Mouse (Mus musculus): ENCODE data around the gene Arhgdib. TPM values are rescaled to one million over a fixed set of nuclear protein-coding genes. Genes with fewer than 3 reads are reported as not detected.

Gene Arhgdib
- polyA plus RNA-seq, 1 experiment from 2014 or later: 118 TPM

DNA sequence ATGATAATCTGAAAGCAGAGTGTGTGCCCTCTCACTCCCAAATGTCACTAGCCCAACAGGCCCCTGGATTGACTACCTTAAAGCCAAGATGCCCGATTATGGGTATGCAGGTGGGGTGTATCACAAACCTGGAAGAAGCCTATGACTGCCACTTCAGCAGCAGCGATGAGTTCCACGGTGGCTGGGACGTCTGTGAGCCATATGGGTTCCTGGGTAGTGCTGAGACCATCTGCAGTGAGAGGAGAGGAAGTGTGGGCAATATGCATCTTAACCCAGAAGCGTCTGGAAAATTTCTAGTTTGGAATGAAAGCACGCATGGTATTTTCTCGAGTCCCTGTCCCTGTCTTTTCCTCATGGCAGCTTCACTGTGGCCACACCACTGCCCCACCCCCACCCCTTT, 20.1 kb downstream of the Arhgdib start:
- 0 out of 2 replicates have a peak, but pooled peaks cover 4% of the 10 kb centered on the region for H3K36me3 ChIP-seq (ENCODE audit: control insufficient read depth, insufficient read depth, low read length)
- H3K4me3 ChIP-seq (ENCODE audit: low read depth, low read length): no peak overlapping the region
- DNase-seq (ENCODE audit: low spot score): no peak
- ATAC-seq (ENCODE audit: low read depth): no peak
- H3K9ac ChIP-seq (ENCODE audit: low read depth, low read length): no peak overlapping the region
- H3K4me1 ChIP-seq (ENCODE audit: control insufficient read depth, insufficient read depth, low read length): no peaks in the 10 kb centered on the region; the same call in 1 of the 2 replicates
- no peak overlapping the region for H3K4me2 ChIP-seq (ENCODE audit: low read depth, low read length)
- no peak overlapping the region for H3K27ac ChIP-seq (replicated peaks; ENCODE audit: low read depth, low read length)
- no peaks in the 10 kb centered on the region for H3K27me3 ChIP-seq (replicated peaks; ENCODE audit: control insufficient read depth, insufficient read depth, low read length)
- WGBS: 70% methylated on average over 7 of the region's 7 CpGs
- H3K9me3 ChIP-seq (ENCODE audit: control insufficient read depth, low read length): no peaks in the 10 kb centered on the region

DNA sequence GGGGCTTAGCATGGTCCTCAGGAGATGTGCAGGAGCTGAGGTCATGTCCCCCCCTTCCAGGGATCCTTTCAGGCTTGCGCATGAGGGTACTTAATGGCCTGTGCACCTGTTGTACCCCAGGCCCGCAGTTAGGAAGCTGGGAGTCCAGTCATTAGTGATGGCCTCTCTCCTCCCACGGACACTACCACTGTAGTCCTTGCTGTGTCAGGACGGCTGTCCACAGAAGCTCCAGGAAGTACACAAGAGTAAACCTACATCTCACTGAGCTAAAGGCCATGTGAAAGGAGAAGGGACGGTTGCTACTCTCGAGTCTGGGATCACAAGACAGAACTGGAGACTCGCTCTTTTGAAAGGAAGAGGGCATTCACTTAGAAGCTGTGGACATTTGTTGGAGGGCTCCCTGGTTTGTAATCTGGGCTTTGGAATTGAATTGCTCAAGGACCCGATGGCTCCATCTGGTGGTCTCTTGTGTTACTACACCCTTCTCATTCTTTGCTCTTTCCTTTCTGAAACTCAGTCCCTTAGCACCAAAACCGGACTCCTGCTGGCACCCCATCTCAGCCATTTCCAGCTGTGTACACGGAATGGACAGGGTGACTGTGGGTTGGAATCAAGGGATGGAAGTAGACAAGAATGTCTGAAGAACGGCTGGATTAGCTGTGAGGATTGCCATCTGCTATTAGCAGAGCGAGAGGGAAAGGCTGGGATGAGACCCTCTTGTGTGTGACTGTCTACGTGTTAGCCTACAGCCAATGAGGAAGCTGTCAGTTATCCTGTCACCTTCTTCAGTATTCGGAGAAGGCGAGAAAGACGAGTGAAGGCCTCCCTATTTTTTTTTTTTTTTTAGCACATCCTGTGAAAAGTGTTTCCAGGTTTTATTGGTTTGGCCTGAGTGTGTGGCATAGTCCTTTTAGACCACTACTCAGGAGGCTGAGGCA, 21.1 kb downstream of the Arhgdib start:
- H3K9ac ChIP-seq (ENCODE audit: low read depth, low read length): no peak overlapping the region
- H3K9me3 ChIP-seq (ENCODE audit: control insufficient read depth, low read length): no peaks in the 10 kb centered on the region
- peak; percentile 84 for DNase-seq (ENCODE audit: low spot score)
- no peak overlapping the region for H3K4me2 ChIP-seq (ENCODE audit: low read depth, low read length)
- H3K27ac ChIP-seq (replicated peaks; ENCODE audit: low read depth, low read length): no peak overlapping the region
- H3K27me3 ChIP-seq (replicated peaks; ENCODE audit: control insufficient read depth, insufficient read depth, low read length): no peaks in the 10 kb centered on the region
- WGBS: 44% methylated on average over 16 of the region's 16 CpGs
- no peak overlapping the region for H3K4me3 ChIP-seq (ENCODE audit: low read depth, low read length)
- no peaks in the 10 kb centered on the region; the same call in 1 of the 2 replicates for H3K4me1 ChIP-seq (ENCODE audit: control insufficient read depth, insufficient read depth, low read length)
- ATAC-seq (ENCODE audit: low read depth): peak; percentile 39; the same call in 1 of the 2 replicates
- 0 out of 2 replicates have a peak, but pooled peaks cover 4% of the 10 kb centered on the region for H3K36me3 ChIP-seq (ENCODE audit: control insufficient read depth, insufficient read depth, low read length)

DNA sequence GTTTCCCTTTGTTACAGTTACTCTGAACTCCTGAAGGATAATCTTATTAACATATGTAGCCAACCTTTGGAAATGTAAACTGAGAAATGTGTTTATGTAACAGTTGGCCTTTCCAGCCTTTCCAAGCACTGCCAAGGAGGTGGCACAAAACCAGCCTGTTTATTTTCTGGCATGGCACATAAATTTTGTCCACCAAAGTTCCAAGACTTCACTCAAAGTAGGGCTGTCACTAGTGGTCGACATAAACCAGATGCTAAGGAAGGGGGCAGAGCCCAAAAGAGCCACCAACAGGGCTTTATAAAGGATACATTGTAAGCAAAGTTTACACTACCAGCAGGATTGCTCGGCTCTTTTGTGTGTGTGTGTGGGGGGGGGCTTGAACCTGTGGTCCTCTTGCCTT, 23.8 kb downstream of the Arhgdib start:
- Histone ChIP-seq H3K27me3 (replicated peaks; ENCODE audit: control insufficient read depth, insufficient read depth, low read length) (no peaks in the 10 kb centered on the region), H3K4me3 (ENCODE audit: low read depth, low read length) (no peak overlapping the region), H3K9me3 (ENCODE audit: control insufficient read depth, low read length) (no peaks in the 10 kb centered on the region), H3K27ac (replicated peaks; ENCODE audit: low read depth, low read length) (peak overlapping the region; percentile 1; the same call in 1 of the 2 replicates), H3K9ac (ENCODE audit: low read depth, low read length) (no peak overlapping the region), H3K36me3 (ENCODE audit: control insufficient read depth, insufficient read depth, low read length) (no peaks in the 10 kb centered on the region), H3K4me1 (ENCODE audit: control insufficient read depth, insufficient read depth, low read length) (peaks cover 5% of the 10 kb centered on the region), H3K4me2 (ENCODE audit: low read depth, low read length) (no peak overlapping the region)
- no peak for DNase-seq (ENCODE audit: low spot score)
- 16% methylated on average over 2 of the region's 2 CpGs for WGBS
- ATAC-seq (ENCODE audit: low read depth): no peak

DNA sequence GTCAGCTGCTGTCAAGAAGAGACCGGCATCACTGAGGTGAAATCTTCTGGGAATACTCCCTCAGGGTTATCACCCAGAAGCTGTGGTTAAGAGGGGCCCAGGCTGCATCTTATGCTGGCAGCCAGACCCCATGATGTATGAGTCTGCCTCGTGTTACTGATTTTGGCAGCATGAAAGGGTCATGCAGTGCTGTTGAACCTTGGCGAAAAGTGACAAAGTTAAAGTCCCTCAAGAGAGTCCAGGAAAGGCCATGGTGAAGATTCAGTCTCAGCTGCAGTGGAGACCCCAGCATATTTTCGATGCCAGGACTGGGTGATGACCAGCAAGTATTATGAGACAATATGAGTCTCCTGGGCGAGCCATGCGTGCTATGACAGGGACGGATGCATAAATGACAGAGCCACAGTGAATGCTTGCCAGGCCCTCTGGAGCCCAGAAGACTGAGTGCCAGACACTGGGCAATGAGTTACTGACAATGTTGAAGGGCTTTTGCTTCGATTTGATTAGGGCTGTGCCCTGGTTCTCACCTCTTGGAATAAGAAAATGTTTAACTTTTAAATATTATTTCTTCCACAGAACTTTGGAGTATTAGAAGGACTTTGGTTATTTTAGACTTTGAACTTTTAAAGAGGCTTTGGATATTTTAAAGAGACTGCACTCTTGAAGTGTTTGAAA, 25.8 kb downstream of the Arhgdib start:
- Histone ChIP-seq H3K4me3 (ENCODE audit: low read depth, low read length) (no peak overlapping the region), H3K9me3 (ENCODE audit: control insufficient read depth, low read length) (no peaks in the 10 kb centered on the region), H3K4me1 (ENCODE audit: control insufficient read depth, insufficient read depth, low read length) (peaks cover 14% of the 10 kb centered on the region), H3K27ac (replicated peaks; ENCODE audit: low read depth, low read length) (no peak overlapping the region), H3K9ac (ENCODE audit: low read depth, low read length) (no peak overlapping the region), H3K4me2 (ENCODE audit: low read depth, low read length) (no peak overlapping the region), H3K36me3 (ENCODE audit: control insufficient read depth, insufficient read depth, low read length) (no peaks in the 10 kb centered on the region), H3K27me3 (replicated peaks; ENCODE audit: control insufficient read depth, insufficient read depth, low read length) (no peaks in the 10 kb centered on the region)
- DNase-seq (ENCODE audit: low spot score) (no peak), ATAC-seq (ENCODE audit: low read depth) (no peak)
- 87% methylated on average over 8 of the region's 8 CpGs for WGBS

DNA sequence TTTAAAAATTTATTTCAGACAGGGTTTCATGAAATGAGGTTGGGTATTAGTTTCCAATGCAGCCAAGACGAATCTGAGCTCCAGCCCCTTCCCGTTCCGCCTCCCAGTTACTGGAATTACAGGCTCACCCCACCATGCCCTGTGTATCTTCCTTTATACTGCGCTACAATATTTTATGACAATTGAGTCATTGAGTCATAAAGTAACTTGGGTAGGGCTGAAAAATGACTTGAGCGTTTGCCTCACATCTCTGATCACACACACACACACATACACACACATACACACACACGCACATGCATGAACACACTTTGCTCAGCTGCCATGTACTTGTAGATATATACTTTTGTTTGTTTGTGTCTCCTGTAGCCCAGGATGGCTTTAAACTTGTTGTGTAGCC, 27.5 kb downstream of the Arhgdib start:
- Histone ChIP-seq H3K4me1 (ENCODE audit: control insufficient read depth, insufficient read depth, low read length) (peaks cover 23% of the 10 kb centered on the region), H3K9me3 (ENCODE audit: control insufficient read depth, low read length) (no peaks in the 10 kb centered on the region), H3K4me3 (ENCODE audit: low read depth, low read length) (no peak overlapping the region), H3K9ac (ENCODE audit: low read depth, low read length) (no peak overlapping the region), H3K27ac (replicated peaks; ENCODE audit: low read depth, low read length) (peak overlapping the region; percentile 78), H3K4me2 (ENCODE audit: low read depth, low read length) (0 out of 2 replicates have a peak overlapping the region, but pooled peaks have one; percentile 52), H3K27me3 (replicated peaks; ENCODE audit: control insufficient read depth, insufficient read depth, low read length) (no peaks in the 10 kb centered on the region), H3K36me3 (ENCODE audit: control insufficient read depth, insufficient read depth, low read length) (no peaks in the 10 kb centered on the region)
- no peak for ATAC-seq (ENCODE audit: low read depth)
- 83% methylated on average over 6 of the region's 6 CpGs for WGBS
- DNase-seq (ENCODE audit: low spot score): no peak

DNA sequence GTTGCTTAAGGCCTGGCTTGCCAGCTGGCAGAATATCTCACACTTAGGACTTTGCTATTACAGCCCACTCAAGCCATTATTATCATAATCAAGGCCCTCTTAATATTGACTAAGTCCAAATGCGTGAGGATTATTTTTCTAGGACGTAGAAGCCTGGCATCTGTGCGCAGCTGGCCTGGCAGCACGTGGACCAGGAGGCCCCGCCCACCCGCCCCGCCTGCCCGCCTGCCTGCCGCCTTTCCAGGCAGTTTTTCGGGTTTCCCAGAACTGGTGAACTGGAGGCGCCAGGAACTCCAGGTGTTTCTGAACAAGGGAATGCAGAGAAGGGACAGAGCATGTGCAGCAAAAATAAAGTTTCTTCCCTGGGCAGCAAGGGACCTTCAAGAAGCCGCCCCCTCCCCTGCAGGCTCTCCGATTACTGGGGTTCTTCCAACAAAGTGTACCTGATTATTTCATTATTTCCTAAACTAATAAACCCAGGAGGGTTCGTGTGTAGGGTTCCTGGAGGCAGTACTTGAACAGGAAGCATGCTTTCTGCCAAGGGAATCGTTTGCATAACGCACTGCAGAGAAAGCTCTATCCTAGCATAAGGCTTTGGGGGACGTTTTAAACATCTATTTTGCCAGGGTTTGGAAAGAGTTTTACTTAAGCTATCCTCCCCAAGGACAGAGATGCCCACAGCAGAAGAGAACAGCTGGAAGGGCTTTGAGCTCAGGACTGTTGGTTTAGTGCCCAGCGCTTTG, 28.1 kb downstream of the Arhgdib start:
- H3K4me2 ChIP-seq (ENCODE audit: low read depth, low read length): peak overlapping the region; percentile 52
- H3K9me3 ChIP-seq (ENCODE audit: control insufficient read depth, low read length): no peaks in the 10 kb centered on the region
- 13% methylated on average over 18 of the region's 18 CpGs for WGBS
- DNase-seq (ENCODE audit: low spot score): peak; percentile 83
- H3K36me3 ChIP-seq (ENCODE audit: control insufficient read depth, insufficient read depth, low read length): no peaks in the 10 kb centered on the region
- no peaks in the 10 kb centered on the region for H3K27me3 ChIP-seq (replicated peaks; ENCODE audit: control insufficient read depth, insufficient read depth, low read length)
- H3K27ac ChIP-seq (replicated peaks; ENCODE audit: low read depth, low read length): peak overlapping the region; percentile 78
- peak overlapping the region; percentile 54 for H3K9ac ChIP-seq (ENCODE audit: low read depth, low read length)
- ATAC-seq (ENCODE audit: low read depth): peak; percentile 81
- peaks cover 23% of the 10 kb centered on the region for H3K4me1 ChIP-seq (ENCODE audit: control insufficient read depth, insufficient read depth, low read length)
- peak overlapping the region; percentile 12; the same call in 1 of the 2 replicates for H3K4me3 ChIP-seq (ENCODE audit: low read depth, low read length)

DNA sequence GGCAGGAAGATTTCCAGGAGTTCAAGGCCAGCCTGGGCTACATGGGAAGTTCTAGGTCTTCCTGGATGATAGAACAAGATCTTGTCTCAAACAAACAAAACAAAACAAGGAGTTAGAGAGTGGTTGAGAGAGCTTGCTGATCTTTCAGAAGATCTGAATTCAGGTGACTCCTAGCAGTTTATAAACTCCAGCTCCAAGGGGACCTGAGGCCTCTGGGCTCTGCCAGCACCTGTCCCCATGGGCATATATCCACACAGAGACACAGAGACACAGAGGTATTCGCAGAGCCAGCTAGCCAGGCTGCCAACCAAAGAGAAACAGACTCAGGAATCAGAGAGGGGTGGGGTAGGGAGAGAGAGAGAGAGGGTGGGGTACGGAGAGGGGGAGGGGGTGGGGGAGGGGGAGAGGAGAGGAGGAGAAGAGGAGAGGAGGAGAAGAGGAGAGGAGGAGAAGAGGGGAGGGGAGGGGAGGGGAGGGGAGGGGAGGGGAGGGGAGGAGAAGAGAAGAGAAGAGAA, 28.9 kb downstream of the Arhgdib start:
- WGBS: 57% methylated on average over 1 of the region's 2 CpGs
- Histone ChIP-seq H3K9ac (ENCODE audit: low read depth, low read length) (no peak overlapping the region), H3K4me2 (ENCODE audit: low read depth, low read length) (peak overlapping the region; percentile 52; the same call in 1 of the 2 replicates), H3K27ac (replicated peaks; ENCODE audit: low read depth, low read length) (peak overlapping the region; percentile 78; the same call in 1 of the 2 replicates), H3K36me3 (ENCODE audit: control insufficient read depth, insufficient read depth, low read length) (no peaks in the 10 kb centered on the region), H3K4me1 (ENCODE audit: control insufficient read depth, insufficient read depth, low read length) (peaks cover 23% of the 10 kb centered on the region), H3K9me3 (ENCODE audit: control insufficient read depth, low read length) (no peaks in the 10 kb centered on the region), H3K27me3 (replicated peaks; ENCODE audit: control insufficient read depth, insufficient read depth, low read length) (no peaks in the 10 kb centered on the region), H3K4me3 (ENCODE audit: low read depth, low read length) (no peak overlapping the region)
- no peak for DNase-seq (ENCODE audit: low spot score)
- ATAC-seq (ENCODE audit: low read depth): no peak

All from embryonic facial prominence, embryonic 14.5 days (tissue).